Mouse (Mus musculus): ENCODE measurements around the gene Dusp10. TPM values are rescaled to one million over a fixed set of nuclear protein-coding genes. Genes with fewer than 3 reads are reported as not detected.

The Dusp10 gene
- total RNA-seq, 2 experiments from 2014 or later, result 5.2 to 5.3 TPM

GRCm38 (mm10) chr1:184076756-184077155 lies 63.7 kb downstream of the Dusp10 start:
- DNase-seq (ENCODE audit: extremely low spot score in 1 of 2, low spot score in 2 of 2), result no peak
- intact Hi-C loops (cut with DNase I), result no loop called here

GRCm38 (mm10) chr1:184079304-184079703 lies 66.2 kb downstream of the Dusp10 start:
- intact Hi-C loops (cut with DNase I), result no loop called here
- no peak for DNase-seq (ENCODE audit: extremely low spot score in 1 of 2, low spot score in 2 of 2)

GRCm38 (mm10) chr1:184082661-184083060 lies 69.6 kb downstream of the Dusp10 start:
- intact Hi-C loops (cut with DNase I), result no loop called here
- no peak for DNase-seq (ENCODE audit: extremely low spot score in 1 of 2, low spot score in 2 of 2)

GRCm38 (mm10) chr1:184083166-184083565 lies 70.1 kb downstream of the Dusp10 start:
- intact Hi-C loops (cut with DNase I), result no loop called here
- no peak for DNase-seq (ENCODE audit: extremely low spot score in 1 of 2, low spot score in 2 of 2)

GRCm38 (mm10) chr1:184084961-184085360 lies 71.9 kb downstream of the Dusp10 start:
- intact Hi-C loops (cut with DNase I), result no loop called here
- no peak for DNase-seq (ENCODE audit: extremely low spot score in 1 of 2, low spot score in 2 of 2)

GRCm38 (mm10) chr1:184090515-184090914 lies 77.4 kb downstream of the Dusp10 start:
- intact Hi-C loops (cut with DNase I), result no loop called here
- DNase-seq (ENCODE audit: extremely low spot score in 1 of 2, low spot score in 2 of 2), result no peak

- no peak for DNase-seq (ENCODE audit: extremely low spot score in 1 of 2, low spot score in 2 of 2)
- intact Hi-C loops (cut with DNase I), result no loop called here
These were observed 81.8 kb downstream of the Dusp10 start for GRCm38 (mm10) chr1:184094914-184095313.

GRCm38 (mm10) chr1:184100414-184100813 lies 87.3 kb downstream of the Dusp10 start:
- DNase-seq (ENCODE audit: extremely low spot score in 1 of 2, low spot score in 2 of 2), result no peak
- intact Hi-C loops (cut with DNase I), result no loop called here

- DNase-seq (ENCODE audit: extremely low spot score in 1 of 2, low spot score in 2 of 2), result no peak
- intact Hi-C loops (cut with DNase I), result no loop called here
These were observed 88.0 kb downstream of the Dusp10 start for GRCm38 (mm10) chr1:184100927-184101749.

GRCm38 (mm10) chr1:184101750-184102046 lies 88.6 kb downstream of the Dusp10 start:
- intact Hi-C loops (cut with DNase I), result no loop called here
- no peak for DNase-seq (ENCODE audit: extremely low spot score in 1 of 2, low spot score in 2 of 2)

- DNase-seq (ENCODE audit: extremely low spot score in 1 of 2, low spot score in 2 of 2), result no peak
- intact Hi-C loops (cut with DNase I), result no loop called here
These were observed 93.7 kb downstream of the Dusp10 start for GRCm38 (mm10) chr1:184106832-184107231.

GRCm38 (mm10) chr1:184107448-184107847 lies 94.3 kb downstream of the Dusp10 start:
- no peak for DNase-seq (ENCODE audit: extremely low spot score in 1 of 2, low spot score in 2 of 2)
- intact Hi-C loops (cut with DNase I), result no loop called here

- no peak for DNase-seq (ENCODE audit: extremely low spot score in 1 of 2, low spot score in 2 of 2)
- intact Hi-C loops (cut with DNase I), result no loop called here
These were observed 95.2 kb downstream of the Dusp10 start for GRCm38 (mm10) chr1:184108254-184108653.

GRCm38 (mm10) chr1:184117586-184117985 lies 104.5 kb downstream of the Dusp10 start:
- intact Hi-C loops (cut with DNase I), result no loop called here
- DNase-seq (ENCODE audit: extremely low spot score in 1 of 2, low spot score in 2 of 2), result no peak

- DNase-seq (ENCODE audit: extremely low spot score in 1 of 2, low spot score in 2 of 2), result no peak
These were observed 104.9 kb downstream of the Dusp10 start for GRCm38 (mm10) chr1:184117991-184118390.

GRCm38 (mm10) chr1:184118586-184118985 lies 105.5 kb downstream of the Dusp10 start:
- no peak for DNase-seq (ENCODE audit: extremely low spot score in 1 of 2, low spot score in 2 of 2)
- intact Hi-C loops (cut with DNase I), result no loop called here

More at GRCm38 (mm10) chr1:184117991-184118390, 104.9 kb downstream of the Dusp10 start:
- intact Hi-C loops (cut with DNase I), result no loop called here

Other genes starting within 250 kb of the Dusp10 start
- under 1 TPM; 0.36 TPM for gene 1700056E22Rik, start 21.0 kb downstream of the Dusp10 start, total RNA-seq (2021)

All from left cerebral cortex, postnatal 10 days (tissue).